Mouse (Mus musculus): ENCODE measurements at regions not wholly inside any gene's neighbourhood (a gene's known extent, or its start where the extent isn't known, plus 50 kb on each side); places are given as distances from the start of the nearest gene placed in this dataset.

DNA sequence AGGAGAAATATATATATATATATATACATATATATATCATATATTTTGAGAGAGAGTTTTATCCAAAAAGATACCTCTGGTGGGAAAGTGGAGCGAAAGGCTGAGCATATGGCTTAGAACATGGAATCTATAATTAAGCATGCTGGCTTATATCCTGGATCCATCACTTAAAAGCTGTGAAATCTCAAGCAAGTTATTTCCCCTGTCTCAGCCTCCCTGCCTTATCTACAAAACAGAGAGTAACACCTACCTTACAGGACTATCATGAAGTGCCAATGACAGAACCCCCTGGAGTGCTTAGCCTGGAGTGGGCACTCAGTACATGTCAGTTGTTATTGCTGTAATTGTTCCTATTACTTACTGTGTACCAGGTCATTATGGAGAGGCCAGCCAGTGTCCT is 71.9 kb upstream of the Tyw5 start:
- TF ChIP-seq EP300 (IDR thresholded peaks at IDR 0.05; ENCODE audit: low read depth) = no peak
- TF ChIP-seq CTCF (IDR thresholded peaks at IDR 0.05; ENCODE audit: low read depth) = no peak
